Mouse (Mus musculus) spleen, embryonic (tissue): ENCODE data around the gene Msi1.

Source experiments
- CTCF ChIA-PET: fragments of 350-600 bp; sonication (Branson Sonifier 250); formaldehyde crosslinking; loops from one replicate; lab custom pipeline; 2022; lab: Charles Lee

Gene Msi1

DNA sequence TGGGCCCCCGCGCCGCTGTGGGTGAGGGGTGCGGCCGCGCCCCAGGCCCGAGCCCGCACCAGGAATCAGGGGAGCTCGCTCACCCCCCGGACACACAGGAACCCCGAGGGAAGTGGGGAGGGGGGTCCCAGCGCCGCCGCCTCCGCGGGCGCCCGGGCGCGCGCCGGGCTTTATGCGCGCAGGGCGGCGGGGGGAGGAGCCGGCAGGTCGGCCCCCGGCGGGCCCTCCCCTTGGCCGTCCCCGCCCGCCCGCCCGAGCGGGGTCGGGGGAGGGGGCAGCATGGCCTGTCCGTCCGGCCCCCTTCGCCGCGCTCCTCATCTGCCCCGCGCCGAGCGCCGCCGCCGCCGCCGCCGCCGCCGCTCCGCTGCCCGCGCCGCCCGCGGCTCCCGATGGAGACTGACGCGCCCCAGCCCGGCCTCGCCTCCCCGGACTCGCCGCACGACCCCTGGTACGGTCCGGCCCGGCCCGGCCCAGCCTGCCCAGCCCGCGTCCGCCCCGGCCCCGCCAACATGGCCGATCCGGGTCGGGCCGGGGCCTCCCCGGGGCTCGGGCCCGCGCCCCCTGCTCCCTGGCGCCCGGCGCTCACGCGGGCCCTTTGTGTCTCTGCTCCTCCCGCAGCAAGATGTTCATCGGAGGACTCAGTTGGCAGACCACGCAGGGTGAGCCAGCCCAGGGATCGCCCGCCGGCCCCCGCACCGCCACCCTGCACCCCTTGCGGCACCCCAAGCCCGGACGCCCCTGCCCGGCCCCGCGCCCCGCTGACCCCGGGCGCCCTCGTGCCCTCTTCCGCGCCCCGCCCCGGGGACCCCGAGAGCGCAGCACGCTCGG, at the start of gene Msi1:
Msi1 (plus strand) TSS at position 241 of the 828 bp plus-strand sequence.
- CTCF ChIA-PET, result no interaction called here

DNA sequence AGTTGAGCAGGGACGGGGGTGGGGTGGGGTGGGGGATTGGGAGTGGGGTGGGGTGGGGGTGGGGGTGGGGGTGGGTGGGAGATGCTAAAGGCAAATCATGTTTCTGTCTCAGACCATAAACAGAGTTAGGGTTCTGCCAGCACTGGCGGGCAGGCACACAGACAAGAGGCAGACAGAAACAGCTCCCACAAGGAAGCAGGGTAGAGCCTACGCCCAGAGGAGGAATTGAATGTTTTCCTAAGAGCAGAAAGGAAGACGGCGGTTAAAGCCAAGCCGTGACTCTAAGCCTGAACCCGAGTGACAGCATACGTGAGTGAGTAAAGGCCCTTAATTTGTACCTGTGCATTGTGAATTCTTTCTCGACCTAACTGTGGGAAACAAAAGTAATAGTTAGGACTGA, 37.5 kb upstream of the Msi1 start:
- CTCF ChIA-PET, result no interaction called here

DNA sequence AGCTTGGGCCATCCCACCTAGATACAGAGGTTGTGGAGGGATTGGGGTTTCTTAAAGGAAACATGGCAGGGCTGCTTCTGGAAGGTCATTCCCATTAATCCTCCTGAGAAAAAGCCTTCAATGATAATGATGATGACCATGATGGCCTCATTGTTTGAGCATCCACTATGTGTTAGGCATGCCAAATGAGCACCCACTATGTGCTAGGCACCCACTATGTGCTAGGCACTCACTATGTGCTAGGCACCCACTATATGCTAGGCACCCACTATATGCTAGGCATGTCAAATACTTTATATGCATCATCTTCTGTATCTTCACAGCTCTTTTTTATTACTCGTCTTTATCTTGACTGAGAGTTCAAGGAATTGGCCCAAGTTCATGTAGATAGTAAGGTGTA, 36.4 kb upstream of the Msi1 start:
- CTCF ChIA-PET, result interaction anchor here (0.6 kb wide), 1 partner anchor 651 kb away, joined by 3 read pairs; no protein-coding TSS in a partner anchor

GRCm38 (mm10) chr5:115394223-115394622, 35.2 kb upstream of the Msi1 start:
- CTCF ChIA-PET, result no interaction called here

- CTCF ChIA-PET, result interaction anchor here (0.7 kb wide), 1 partner anchor 81 kb away, joined by 4 read pairs; no protein-coding TSS in a partner anchor
These were observed 34.6 kb upstream of the Msi1 start for GRCm38 (mm10) chr5:115394836-115395235.

DNA sequence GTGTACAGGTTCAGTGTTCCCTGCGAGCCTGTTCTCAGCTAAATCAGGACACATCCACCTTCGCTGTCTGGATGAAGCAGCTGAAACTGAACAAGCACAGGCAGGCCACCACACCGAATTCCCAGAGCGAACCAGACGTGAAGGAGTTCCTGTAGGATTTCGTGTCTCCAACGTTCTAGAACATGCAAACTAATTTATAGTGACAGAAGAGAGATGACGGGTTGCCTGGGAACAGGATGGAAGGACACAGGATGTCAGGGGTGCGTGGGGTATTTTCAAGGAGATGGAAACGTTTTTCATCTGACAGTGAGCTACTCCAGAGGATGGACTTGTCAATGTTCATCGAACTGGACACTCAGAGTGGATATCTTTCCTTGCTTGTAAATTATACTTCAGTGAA, 32.7 kb upstream of the Msi1 start:
- CTCF ChIA-PET, result no interaction called here

GRCm38 (mm10) chr5:115397839-115398780, 31.3 kb upstream of the Msi1 start:
- CTCF ChIA-PET, result interaction anchor here (0.7 kb wide), 1 partner anchor 57 kb away, joined by 5 read pairs; no protein-coding TSS in a partner anchor

DNA sequence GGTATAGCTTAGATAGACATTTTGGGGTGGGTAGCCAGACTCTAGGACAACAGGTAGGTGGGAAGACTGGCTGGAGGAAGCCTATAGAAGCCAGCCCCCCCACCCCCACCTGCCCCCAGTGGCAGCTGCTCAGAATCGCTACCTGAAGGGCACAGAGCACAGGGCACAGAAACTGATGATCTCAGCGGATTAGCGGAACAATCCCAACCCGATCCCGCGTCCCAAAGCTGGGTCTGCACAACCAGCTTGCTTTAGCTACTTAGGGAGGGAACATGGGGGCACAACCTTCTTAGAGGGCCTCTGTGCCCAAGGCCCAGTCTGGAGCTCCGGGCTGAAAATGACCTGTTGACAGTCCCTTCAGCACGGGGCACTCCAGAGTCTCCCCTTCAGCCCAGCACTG, 27.3 kb upstream of the Msi1 start:
- CTCF ChIA-PET, result no interaction called here

GRCm38 (mm10) chr5:115403436-115404140, 25.8 kb upstream of the Msi1 start:
- CTCF ChIA-PET, result interaction anchor here (0.6 kb wide), 1 partner anchor 9 kb away, joined by 10 read pairs; no protein-coding TSS in a partner anchor

- CTCF ChIA-PET, result interaction anchor here (0.6 kb wide), 1 partner anchor 8 kb away, joined by 10 read pairs; no protein-coding TSS in a partner anchor
These were observed 25.1 kb upstream of the Msi1 start for GRCm38 (mm10) chr5:115404241-115404794.

DNA sequence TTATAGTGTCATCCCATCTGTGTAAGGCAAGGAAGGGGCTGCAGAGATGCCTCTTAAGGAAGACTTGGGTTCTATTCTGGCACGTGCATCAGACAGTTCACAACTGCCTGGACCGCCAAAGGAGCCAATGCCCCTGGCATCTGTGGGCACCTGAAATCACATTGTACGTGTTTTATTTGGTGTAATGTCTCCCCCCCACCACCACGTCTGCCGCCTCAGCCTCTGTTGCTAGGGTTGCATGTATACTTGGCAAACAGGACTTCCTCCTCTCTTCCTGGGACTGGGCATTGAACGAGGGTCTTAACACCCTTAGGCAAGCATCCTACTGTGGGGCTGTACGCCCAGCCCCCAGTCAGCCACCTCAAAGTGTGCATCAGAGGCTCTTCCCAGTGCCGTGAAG, 24.2 kb upstream of the Msi1 start:
- CTCF ChIA-PET, result no interaction called here

DNA sequence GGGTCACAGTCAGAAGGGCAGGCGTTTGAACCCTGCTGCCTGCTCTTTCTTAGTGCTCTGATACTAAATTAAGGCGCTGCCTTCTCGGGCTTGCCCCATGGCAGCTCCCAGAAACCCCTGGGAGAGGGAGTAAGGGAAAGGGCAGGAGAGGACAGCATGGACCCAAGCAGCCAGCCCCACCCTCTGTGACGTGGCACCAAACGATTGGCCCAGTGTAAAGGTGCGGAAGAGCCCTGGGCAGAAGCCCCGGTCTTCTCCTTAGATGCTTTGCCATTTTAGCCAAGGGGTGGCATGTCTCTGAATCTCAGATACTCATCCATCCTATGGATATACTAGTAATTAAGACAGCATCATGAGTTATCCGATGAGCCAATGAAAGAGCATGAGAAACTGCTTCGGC, 21.3 kb upstream of the Msi1 start:
- CTCF ChIA-PET, result no interaction called here

- CTCF ChIA-PET, result no interaction called here
These were observed 14.0 kb upstream of the Msi1 start for GRCm38 (mm10) chr5:115415111-115416085.

DNA sequence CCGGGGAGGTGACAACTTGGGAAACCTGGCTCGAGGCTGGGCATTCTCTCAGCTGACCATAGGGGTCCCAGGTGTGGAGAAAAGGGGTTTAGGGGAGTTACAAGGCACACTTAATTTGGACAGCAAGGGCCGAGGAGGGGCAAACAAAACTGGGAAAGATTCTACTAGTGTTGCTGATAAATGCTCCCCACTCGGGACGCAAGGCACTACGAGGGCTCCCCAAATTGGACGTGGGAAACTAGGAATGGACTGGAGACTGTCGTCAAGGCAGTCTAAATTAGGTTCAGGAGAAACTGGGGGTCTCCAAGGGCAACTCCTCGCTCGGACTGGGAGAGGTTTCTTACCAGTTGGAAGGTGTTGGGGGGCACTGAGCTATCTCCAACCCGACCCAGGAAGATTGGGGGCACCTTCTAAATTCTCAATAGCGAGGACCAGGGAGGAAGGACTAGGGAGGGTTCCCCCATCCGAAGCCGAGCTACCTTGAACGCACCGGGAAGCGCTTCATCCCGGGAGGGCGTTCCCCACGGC, 504 bp upstream of the Msi1 start:
- CTCF ChIA-PET, result no interaction called here

DNA sequence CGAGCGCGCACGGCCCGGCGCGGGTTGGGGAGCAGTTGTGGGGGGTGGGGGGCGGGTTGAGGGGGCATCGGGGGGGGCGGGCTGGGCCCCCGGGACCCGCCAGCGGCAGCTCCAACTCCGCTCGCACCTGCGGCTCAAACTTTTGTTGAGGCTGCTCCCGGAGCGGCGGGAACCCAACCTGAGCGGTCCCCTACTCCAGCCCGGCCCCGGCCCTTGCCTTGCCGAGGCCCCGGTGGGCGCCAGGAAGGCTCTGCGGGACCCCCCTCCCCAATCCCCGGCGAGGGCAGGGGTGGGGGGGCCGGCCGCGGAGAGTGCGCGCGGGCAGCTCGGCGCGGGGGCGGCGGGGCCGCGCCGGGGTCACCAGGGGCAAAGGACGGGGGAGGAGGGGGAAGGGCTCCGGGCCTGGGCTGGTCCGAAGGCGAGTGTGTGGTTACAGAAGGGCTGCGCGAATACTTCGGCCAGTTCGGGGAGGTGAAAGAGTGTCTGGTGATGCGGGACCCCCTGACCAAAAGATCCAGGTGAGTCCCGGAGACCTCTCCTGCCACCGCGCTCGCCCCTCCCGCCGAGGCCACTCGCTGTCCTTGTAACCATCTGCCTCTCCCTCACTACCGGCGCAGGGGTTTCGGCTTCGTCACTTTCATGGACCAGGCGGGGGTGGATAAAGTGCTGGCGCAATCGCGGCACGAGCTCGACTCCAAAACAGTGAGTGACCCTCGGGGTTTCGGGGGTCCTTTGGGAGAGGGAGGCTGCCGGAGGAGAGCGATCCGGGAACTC, 975 bp downstream of the Msi1 start:
- CTCF ChIA-PET, result no interaction called here

GRCm38 (mm10) chr5:115431061-115431897, 1.9 kb downstream of the Msi1 start:
- CTCF ChIA-PET, result interaction anchor here (0.6 kb wide), 1 partner anchor 8 kb away, joined by 11 read pairs; no protein-coding TSS in a partner anchor

DNA sequence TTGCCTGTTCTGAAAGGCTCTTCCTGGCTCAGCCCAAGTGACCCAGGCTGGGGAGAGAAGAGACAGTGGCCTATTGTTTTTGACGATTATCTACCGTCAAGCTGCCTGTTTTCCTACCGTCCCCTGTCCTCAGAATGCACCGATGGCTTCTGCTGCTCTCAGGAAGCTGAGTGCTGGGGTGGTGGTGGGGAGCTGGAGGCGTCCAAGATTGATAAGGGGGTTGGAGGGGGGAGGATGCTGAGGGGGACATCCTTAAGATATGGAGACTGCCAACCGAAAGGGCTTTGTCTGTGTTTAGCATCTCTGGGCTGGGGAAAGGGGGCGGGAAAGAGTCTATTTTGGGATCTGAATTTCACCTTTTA, 2.5 kb downstream of the Msi1 start:
- CTCF ChIA-PET, result no interaction called here

DNA sequence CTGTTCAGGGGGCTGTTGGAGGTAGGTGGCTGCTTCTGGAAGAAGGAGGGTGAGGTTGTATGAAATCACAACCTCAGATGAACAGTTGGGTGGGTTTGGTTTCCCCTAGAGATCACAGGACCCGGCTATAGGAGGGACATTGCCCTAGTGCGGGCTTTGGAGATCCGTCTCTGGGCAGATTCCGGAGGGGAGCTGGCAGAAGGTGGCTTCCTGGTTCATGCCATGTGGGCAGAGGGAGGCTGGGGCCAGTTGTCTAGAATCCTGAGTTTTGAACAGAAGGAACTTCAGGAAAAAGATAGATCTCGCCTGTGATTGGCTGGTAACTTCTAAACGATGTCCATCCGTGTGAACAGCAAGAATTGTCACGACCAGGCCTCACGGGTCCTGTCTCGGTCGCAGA, 3.0 kb downstream of the Msi1 start:
- CTCF ChIA-PET, result no interaction called here
